Mouse (Mus musculus) ES-Bruce4 (cell line): ENCODE measurements around the gene Zkscan6.

Source experiments
- CTCF ChIP-seq: IDR thresholded peaks from one replicate; pipeline ENCODE4 v1.8.1; 2011; ENCODE audit warnings: low read depth, low read length
- EP300 ChIP-seq: IDR thresholded peaks from 2 replicates; pipeline ENCODE4 v1.6.1; 2011; ENCODE audit warnings: low read depth, low read length; ENCODE audit not compliant: insufficient read depth
- POLR2A ChIP-seq: IDR thresholded peaks from one replicate; pipeline ENCODE4 v1.8.1; 2011; ENCODE audit warnings: low read length; ENCODE audit not compliant: insufficient read depth

DNA sequence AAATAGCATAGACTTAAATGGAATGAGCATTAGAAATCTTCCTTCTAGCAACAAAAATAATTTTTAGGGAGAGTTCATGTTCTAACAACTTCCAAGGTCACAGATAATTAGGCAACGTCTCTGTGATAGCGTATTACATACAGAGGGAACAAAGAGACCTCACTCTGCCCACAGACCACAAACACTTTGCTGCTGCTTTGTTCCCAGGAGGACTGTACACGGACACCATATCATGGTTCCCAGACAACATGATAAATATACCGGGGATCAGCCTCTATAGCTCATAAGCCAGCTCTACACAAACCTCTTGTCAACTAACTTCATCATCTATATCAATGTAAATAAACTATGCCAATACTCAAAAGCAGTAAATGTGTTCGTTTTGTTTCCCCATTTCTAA, 37.0 kb upstream of the Zkscan6 start:
- TF ChIP-seq EP300 (no peak), POLR2A (no peak), CTCF (no peak)
